Mouse (Mus musculus) testis, adult 2 months (tissue): Measurements from ENCODE around the gene Acaca. TPM values are rescaled to one million over a fixed set of nuclear protein-coding genes. Genes with fewer than 3 reads are reported as not detected.

Experiments
- H3K27ac ChIP-seq: fragments of 200-500 bp; 2 replicates; pipeline ENCODE4 v1.5.1; 2012; ENCODE audit warnings: low read depth, low read length; ENCODE audit not compliant: control insufficient read depth, insufficient read depth
- H3K27me3 ChIP-seq: fragments of 200-500 bp; 2 replicates; pipeline ENCODE4 v1.6.1; 2012; ENCODE audit warnings: mild to moderate bottlenecking, low read length, moderate library complexity; ENCODE audit not compliant: control insufficient read depth, insufficient read depth
- H3K36me3 ChIP-seq: fragments of 200-500 bp; 2 replicates; pipeline ENCODE4 v1.6.1; 2012; ENCODE audit warnings: mild to moderate bottlenecking, low read length; ENCODE audit not compliant: control insufficient read depth, insufficient read depth
- H3K4me1 ChIP-seq: fragments of 200-500 bp; 2 replicates; pipeline ENCODE4 v1.6.1; 2012; ENCODE audit warnings: low read length; ENCODE audit not compliant: control insufficient read depth, insufficient read depth
- H3K4me3 ChIP-seq: fragments of 200-500 bp; 2 replicates; pipeline ENCODE4 v1.5.1; 2012; ENCODE audit warnings: low read depth, mild to moderate bottlenecking, low read length, moderate library complexity, mixed read lengths; ENCODE audit not compliant: control insufficient read depth
- CTCF ChIP-seq: fragments of 200-500 bp; IDR thresholded peaks from 2 replicates; pipeline ENCODE4 v1.5.1; 2012; ENCODE audit warnings: low read depth, mild to moderate bottlenecking, inconsistent platforms, low read length, moderate library complexity; ENCODE audit not compliant: control insufficient read depth, insufficient read depth, insufficient replicate concordance
- POLR2A ChIP-seq: fragments of 200-500 bp; IDR thresholded peaks from 2 replicates; pipeline ENCODE4 v1.6.1; 2012; ENCODE audit warnings: low read depth, mild to moderate bottlenecking, inconsistent platforms, low read length, moderate library complexity; ENCODE audit not compliant: control insufficient read depth
- polyA plus RNA-seq: library from polyadenylated mRNA; depleted of rRNA; stranded (reverse); fragments of >200 nt; gene quantifications from 2 replicates; pipeline ENCODE4 v1.2.3, GENCODE M21; 2012

Gene Acaca
- polyA plus RNA-seq, 1 experiment = 11.2 TPM

GRCm38 (mm10) chr11:84357771-84358170 lies 228.3 kb downstream of the Acaca start:
- Histone ChIP-seq H3K27me3 (no peaks in the 10 kb centered on the region), H3K36me3 (no peaks in the 10 kb centered on the region), H3K4me1 (no peaks in the 10 kb centered on the region), H3K27ac (no peak overlapping the region), H3K4me3 (no peak overlapping the region)
- no peak for TF ChIP-seq CTCF
- TF ChIP-seq POLR2A = no peak

GRCm38 (mm10) chr11:84361551-84361950 lies 232.1 kb downstream of the Acaca start:
- no peak overlapping the region for H3K4me3 ChIP-seq
- H3K27ac ChIP-seq = no peak overlapping the region
- no peaks in the 10 kb centered on the region for H3K36me3 ChIP-seq
- H3K27me3 ChIP-seq = no peaks in the 10 kb centered on the region
- TF ChIP-seq POLR2A (no peak), CTCF (no peak)
- no peaks in the 10 kb centered on the region for H3K4me1 ChIP-seq

GRCm38 (mm10) chr11:84362633-84363243 lies 233.3 kb downstream of the Acaca start:
- H3K4me3 ChIP-seq = no peak overlapping the region
- no peaks in the 10 kb centered on the region for H3K4me1 ChIP-seq
- no peaks in the 10 kb centered on the region for H3K36me3 ChIP-seq
- no peak overlapping the region for H3K27ac ChIP-seq
- no peak for TF ChIP-seq POLR2A
- no peak for TF ChIP-seq CTCF
- H3K27me3 ChIP-seq = no peaks in the 10 kb centered on the region

- Histone ChIP-seq H3K36me3 (no peaks in the 10 kb centered on the region), H3K27ac (no peak overlapping the region), H3K27me3 (no peaks in the 10 kb centered on the region), H3K4me3 (no peak overlapping the region), H3K4me1 (no peaks in the 10 kb centered on the region)
- TF ChIP-seq POLR2A (no peak), CTCF (no peak)
Observed at GRCm38 (mm10) chr11:84365313-84365712, 235.8 kb downstream of the Acaca start.

- Histone ChIP-seq H3K36me3 (no peaks in the 10 kb centered on the region; the same call in 1 of the 2 replicates), H3K27ac (no peak overlapping the region), H3K4me1 (no peaks in the 10 kb centered on the region), H3K4me3 (no peak overlapping the region), H3K27me3 (no peaks in the 10 kb centered on the region)
- TF ChIP-seq POLR2A (no peak), CTCF (no peak)
Observed at GRCm38 (mm10) chr11:84368902-84369301, 239.4 kb downstream of the Acaca start.

GRCm38 (mm10) chr11:84373122-84373521 lies 243.7 kb downstream of the Acaca start:
- no peaks in the 10 kb centered on the region for H3K4me1 ChIP-seq
- H3K27me3 ChIP-seq = no peaks in the 10 kb centered on the region
- H3K27ac ChIP-seq = no peak overlapping the region
- TF ChIP-seq CTCF = no peak
- TF ChIP-seq POLR2A = no peak
- H3K36me3 ChIP-seq = no peaks in the 10 kb centered on the region; the same call in 1 of the 2 replicates
- no peak overlapping the region for H3K4me3 ChIP-seq

GRCm38 (mm10) chr11:84375951-84376496 lies 246.6 kb downstream of the Acaca start:
- no peaks in the 10 kb centered on the region for H3K4me1 ChIP-seq
- H3K27me3 ChIP-seq = no peaks in the 10 kb centered on the region
- H3K4me3 ChIP-seq = no peak overlapping the region
- no peak overlapping the region for H3K27ac ChIP-seq
- TF ChIP-seq CTCF (no peak), POLR2A (no peak)
- no peaks in the 10 kb centered on the region; the same call in 1 of the 2 replicates for H3K36me3 ChIP-seq
